Mouse (Mus musculus): ENCODE results near the gene Slc25a45. TPM values are rescaled to one million over a fixed set of nuclear protein-coding genes. Genes with fewer than 3 reads are reported as not detected.

The Slc25a45 gene
- total RNA-seq, 2 experiments from 2014 or later: 2.6 to 2.8 TPM

- DNase-seq: no peak
These were observed 50.5 kb downstream of the Slc25a45 start for GRCm38 (mm10) chr19:5928104-5928503.

- no peak for DNase-seq
These were observed 50.9 kb downstream of the Slc25a45 start for GRCm38 (mm10) chr19:5928546-5928945.

GRCm38 (mm10) chr19:5929634-5930596 lies 52.3 kb downstream of the Slc25a45 start:
- DNase-seq: peak; percentile 81 to 83

- DNase-seq: peak; percentile 76 to 81
These were observed 57.7 kb downstream of the Slc25a45 start for GRCm38 (mm10) chr19:5935266-5935665.

Other genes starting within 250 kb of the Slc25a45 start
- 10 to 100 TPM; 25.4 to 30.2 TPM for gene Rela, start 240.3 kb upstream of the Slc25a45 start, total RNA-seq (2021)
- gene Sipa1, start 214.1 kb upstream of the Slc25a45 start, total RNA-seq (2021): 10 to 100 TPM; 20.3 to 24.1 TPM
- 10 to 100 TPM; 21.5 to 25.2 TPM for gene Map3k11, start 189.1 kb upstream of the Slc25a45 start, total RNA-seq (2021)
- gene Pcnx3, start 188.9 kb upstream of the Slc25a45 start, total RNA-seq (2021): 10 to 100 TPM; 17.3 to 18.4 TPM
- gene Kcnk7, start 173.4 kb upstream of the Slc25a45 start, total RNA-seq (2021): not detected
- gene Ehbp1l1, start 151.5 kb upstream of the Slc25a45 start, total RNA-seq (2021): 100 to 1,000 TPM; 134 to 144 TPM
- 10 to 100 TPM; 21.6 to 26.0 TPM for gene Fam89b, start 148.2 kb upstream of the Slc25a45 start, total RNA-seq (2021)
- 10 to 100 TPM; 30.4 to 35.5 TPM for gene Ltbp3, start 136.9 kb upstream of the Slc25a45 start, total RNA-seq (2021)
- 10 to 100 TPM; 55.1 to 67.8 TPM for gene Scyl1, start 106.4 kb upstream of the Slc25a45 start, total RNA-seq (2021)
- gene Frmd8, start 2.5 kb upstream of the Slc25a45 start, total RNA-seq (2021): 10 to 100 TPM in 1 of 2 experiments, 1 to 10 TPM in 1; 7.2 to 10.6 TPM
- gene Tigd3, start 16.3 kb downstream of the Slc25a45 start, total RNA-seq (2021): under 1 TPM in 1 of 2 experiments, not detected in 1; 0.35 TPM
- 10 to 100 TPM; 77.6 to 84.0 TPM for gene Dpf2, start 35.2 kb downstream of the Slc25a45 start, total RNA-seq (2021)
- gene Cdc42ep2, start 47.0 kb downstream of the Slc25a45 start, total RNA-seq (2021): 1 to 10 TPM; 6.6 to 9.0 TPM
- gene Pola2, start 86.4 kb downstream of the Slc25a45 start, total RNA-seq (2021): 10 to 100 TPM in 1 of 2 experiments, 1 to 10 TPM in 1; 8.7 to 10.6 TPM
- not detected for gene Slc22a20, start 108.3 kb downstream of the Slc25a45 start, total RNA-seq (2021)
- gene Capn1, start 138.1 kb downstream of the Slc25a45 start, total RNA-seq (2021): 10 to 100 TPM; 32.0 to 40.4 TPM
- gene Syvn1, start 168.8 kb downstream of the Slc25a45 start, total RNA-seq (2021): 10 to 100 TPM; 21.1 to 21.3 TPM
- 10 to 100 TPM; 42.2 to 47.2 TPM for gene Mrpl49, start 180.0 kb downstream of the Slc25a45 start, total RNA-seq (2021)
- 100 to 1,000 TPM; 613 to 618 TPM for gene Fau, start 180.0 kb downstream of the Slc25a45 start, total RNA-seq (2021)
- gene Znhit2, start 183.4 kb downstream of the Slc25a45 start, total RNA-seq (2021): 10 to 100 TPM; 11.1 to 11.2 TPM
- gene Tm7sf2, start 190.6 kb downstream of the Slc25a45 start, total RNA-seq (2021): 1 to 10 TPM; 2.1 to 3.0 TPM
- gene Vps51, start 199.4 kb downstream of the Slc25a45 start, total RNA-seq (2021): 10 to 100 TPM; 20.9 to 22.2 TPM
- gene Tmem262, start 202.2 kb downstream of the Slc25a45 start, total RNA-seq (2021): not detected
- under 1 TPM in 1 of 2 experiments, not detected in 1; 0.47 TPM for gene Gm28374, start 204.4 kb downstream of the Slc25a45 start, total RNA-seq (2021)
- 10 to 100 TPM; 15.5 to 16.1 TPM for gene Zfpl1, start 207.1 kb downstream of the Slc25a45 start, total RNA-seq (2021)
- under 1 TPM in 1 of 2 experiments, not detected in 1; 0.21 TPM for gene Cdca5, start 207.2 kb downstream of the Slc25a45 start, total RNA-seq (2021)
- gene AC131692.1, start 216.6 kb downstream of the Slc25a45 start, total RNA-seq (2021): not detected
- not detected for gene Naaladl1, start 228.0 kb downstream of the Slc25a45 start, total RNA-seq (2021)
- 10 to 100 TPM in 1 of 2 experiments, 1 to 10 TPM in 1; 9.2 to 10.0 TPM for gene Sac3d1, start 240.8 kb downstream of the Slc25a45 start, total RNA-seq (2021)

Data from heart, adult 18-20 months (tissue).